Mouse (Mus musculus): ENCODE results near the gene Gm15319.
"Not testable (repeated sequence)": the region's sequence is repeated elsewhere in the genome, so short reads cannot be mapped to it uniquely, and the experiment has no call there.

Gene Gm15319

DNA sequence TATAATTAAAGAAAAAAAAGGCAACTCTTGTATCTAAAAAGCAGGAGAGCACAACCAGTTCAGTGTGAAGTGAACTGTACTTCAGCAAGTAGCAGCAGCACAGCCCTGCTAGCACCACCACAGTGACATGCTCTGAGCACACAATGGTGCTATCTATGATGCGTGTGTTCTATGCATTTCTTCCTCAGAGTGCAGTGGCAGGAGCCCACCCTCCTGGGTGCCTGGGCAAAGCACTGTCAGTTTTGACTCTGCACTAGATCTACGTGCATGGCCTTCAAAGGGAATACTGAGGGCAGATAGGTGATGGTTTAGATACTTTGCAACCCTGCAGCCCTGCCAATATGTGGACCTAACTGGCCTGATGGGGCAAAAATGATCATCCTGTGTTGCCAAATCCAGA, at the start of gene Gm15319:
Gene Gm15319, minus strand, starts transcription at position 101 of the 400 bp plus-strand sequence.
- not testable (repeated sequence) for DNase-seq (ENCODE audit: extremely low spot score, low spot score)

DNA sequence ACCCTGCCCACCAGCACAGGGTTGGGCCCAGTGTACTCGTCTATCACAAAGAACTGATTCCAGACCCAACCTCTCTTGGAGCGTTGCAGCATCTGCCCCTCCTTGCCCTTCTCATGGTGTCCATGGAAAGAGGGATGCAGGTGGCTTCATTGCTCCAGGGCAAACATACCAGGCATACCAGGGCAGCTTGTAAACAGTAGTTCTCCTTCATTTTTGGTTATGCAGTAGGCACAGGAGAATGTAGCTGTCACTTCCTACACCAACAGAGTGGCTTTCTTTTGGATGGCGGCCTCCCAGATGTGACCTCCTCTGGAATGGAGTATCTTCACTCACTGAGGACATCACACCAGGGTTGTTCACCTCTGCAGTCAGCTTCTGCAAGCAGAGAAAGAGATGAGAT, 47.3 kb upstream of the Gm15319 start:
- not testable (repeated sequence) for DNase-seq (ENCODE audit: extremely low spot score, low spot score)

DNA sequence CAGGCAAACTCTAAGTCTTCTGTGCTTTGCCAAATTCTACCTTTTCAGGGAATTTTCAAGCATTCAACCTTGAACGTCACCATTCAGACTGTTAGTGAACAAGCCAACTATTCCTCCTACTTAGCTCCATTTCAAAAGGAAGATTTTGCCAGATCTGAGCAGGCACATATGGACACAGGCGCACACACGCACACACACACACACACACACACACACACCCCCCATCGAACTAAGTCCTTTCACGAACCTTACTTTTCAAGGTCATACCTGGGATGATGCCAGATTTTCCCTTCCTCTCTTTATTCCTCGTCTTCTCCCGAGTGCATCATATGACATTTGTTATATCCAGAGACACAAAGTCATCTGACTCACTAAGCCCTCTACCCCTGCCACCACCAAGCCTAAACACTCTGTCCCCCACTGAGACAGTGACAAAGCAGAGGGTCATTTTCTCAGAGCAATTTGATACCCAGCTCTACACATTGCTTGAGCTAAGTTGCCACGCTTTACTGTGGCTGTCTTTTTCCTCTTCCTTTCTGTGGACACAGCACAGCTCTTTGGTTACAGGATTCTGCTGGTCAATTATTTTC, 45.5 kb upstream of the Gm15319 start:
- peak; percentile 10 for DNase-seq (ENCODE audit: extremely low spot score, low spot score)

DNA sequence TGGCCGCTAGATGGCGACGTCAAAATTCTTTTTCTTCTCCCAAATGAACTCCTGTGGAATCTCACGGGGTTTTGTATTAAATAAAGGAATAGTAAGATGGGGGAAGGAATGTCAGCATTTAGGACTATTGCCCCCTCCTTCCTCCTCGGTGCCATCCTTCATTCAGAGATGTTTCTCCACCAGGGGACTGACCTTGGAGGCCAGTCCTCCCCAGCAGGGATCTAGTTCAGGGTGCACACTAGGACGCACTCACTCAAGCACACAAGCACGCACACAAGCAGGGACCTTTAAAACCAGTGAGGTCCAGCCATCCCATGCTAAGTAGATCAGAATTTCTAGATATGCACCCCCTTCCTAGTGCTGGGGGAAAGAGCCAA, 26.3 kb upstream of the Gm15319 start:
- not testable (repeated sequence) for DNase-seq (ENCODE audit: extremely low spot score, low spot score)

DNA sequence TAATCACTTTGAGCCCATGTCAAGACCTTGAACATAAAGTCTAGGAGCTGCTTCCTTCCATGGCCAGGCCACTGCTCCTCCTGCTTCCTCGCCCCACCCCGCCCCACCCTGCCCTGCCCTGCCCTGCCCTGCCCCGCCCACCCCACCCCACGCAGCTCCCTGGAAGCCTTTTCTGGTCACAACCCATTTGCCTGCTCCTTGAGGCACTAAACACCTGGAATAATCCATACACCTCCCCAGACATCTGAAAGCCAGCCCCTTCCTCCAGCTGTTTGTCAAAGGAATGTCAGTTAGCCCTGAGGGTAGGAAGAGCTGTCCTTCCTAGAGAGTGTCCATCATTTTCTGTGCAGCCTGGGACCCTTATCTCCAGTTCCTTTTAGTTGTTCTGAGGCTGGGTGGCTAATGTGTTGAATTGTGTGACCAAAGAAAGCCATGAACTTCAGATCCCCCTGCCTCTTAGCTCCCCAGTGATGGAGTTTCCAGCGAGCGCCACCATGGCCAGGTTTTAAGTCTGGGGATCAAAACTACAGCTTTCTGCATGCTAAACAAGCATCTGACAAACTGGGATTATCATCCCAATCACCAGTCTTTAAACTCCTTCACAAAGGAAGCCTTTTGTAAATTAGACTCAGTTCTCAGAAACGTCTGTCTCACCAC, 25.8 kb upstream of the Gm15319 start:
- not testable (repeated sequence) for DNase-seq (ENCODE audit: extremely low spot score, low spot score)

DNA sequence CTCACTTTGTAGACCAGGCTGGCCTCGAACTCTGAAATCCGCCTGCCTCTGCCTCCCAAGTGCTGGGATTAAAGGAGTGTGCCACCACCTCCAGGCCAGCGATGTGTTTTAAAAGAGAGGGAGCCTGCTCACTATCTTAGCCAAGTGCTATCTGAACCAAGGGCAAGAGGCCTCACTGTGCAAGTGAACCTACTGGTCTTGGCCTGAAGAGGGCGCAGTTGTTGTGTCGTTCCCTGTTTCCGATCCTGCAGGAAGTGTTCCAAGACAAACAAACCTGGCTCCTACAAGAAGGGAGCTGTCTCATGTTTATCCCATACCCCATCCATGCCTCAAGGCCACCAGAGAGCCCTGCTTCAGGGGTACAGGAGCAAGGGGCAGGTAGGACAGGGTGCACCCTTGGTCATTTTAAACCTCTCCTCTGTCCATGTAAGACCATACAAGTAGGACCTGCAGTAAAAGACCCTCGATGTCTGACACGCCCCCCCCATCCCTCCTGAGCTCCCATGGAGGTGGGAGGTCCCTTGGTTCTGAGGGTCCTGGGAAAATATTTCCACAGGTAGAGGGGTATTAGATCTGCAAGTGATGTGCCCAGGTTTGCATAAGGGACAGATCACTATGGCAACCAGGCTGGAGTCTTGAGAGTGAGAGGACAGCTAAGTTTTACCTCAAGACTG, 24.2 kb upstream of the Gm15319 start:
- peak; percentile 3 for DNase-seq (ENCODE audit: extremely low spot score, low spot score)

DNA sequence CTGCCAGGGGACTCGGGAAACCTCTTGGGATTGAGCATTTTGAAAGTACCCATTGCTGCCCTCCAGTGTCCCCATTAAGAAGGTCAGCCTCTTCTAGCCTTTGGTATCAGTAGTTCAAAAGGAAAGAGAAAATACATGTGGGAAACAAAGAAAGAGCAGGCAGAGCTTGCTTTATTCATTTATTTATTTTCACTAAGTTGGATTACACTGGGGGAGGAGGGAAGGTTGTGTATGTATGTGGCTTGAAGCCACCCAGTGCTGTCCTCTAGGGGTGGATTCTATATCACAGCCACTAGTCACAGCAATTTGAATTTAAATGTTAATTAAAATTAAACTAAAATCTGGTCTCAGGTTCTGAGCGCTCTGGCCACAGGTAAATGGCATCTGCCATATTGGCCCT, 22.0 kb upstream of the Gm15319 start:
- not testable (repeated sequence) for DNase-seq (ENCODE audit: extremely low spot score, low spot score)

DNA sequence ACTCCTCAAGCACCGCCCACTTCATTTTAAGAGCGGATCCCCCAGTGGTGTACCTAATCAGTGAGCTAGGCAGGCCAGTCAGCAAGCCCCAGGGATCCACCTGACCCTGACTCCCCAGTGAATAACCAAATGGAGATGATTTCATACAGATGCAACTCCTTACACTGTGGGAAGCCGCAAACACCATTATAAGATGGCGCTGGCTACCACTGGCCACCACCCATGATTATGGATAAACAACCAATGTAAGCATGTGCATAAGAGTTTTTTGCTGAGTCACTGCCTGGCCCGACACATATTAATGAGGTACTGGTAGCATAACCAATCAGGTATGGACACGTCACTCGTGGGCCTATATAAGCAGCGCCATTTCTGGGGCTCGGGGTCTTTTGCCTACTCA, 21.1 kb upstream of the Gm15319 start:
- not testable (repeated sequence) for DNase-seq (ENCODE audit: extremely low spot score, low spot score)

DNA sequence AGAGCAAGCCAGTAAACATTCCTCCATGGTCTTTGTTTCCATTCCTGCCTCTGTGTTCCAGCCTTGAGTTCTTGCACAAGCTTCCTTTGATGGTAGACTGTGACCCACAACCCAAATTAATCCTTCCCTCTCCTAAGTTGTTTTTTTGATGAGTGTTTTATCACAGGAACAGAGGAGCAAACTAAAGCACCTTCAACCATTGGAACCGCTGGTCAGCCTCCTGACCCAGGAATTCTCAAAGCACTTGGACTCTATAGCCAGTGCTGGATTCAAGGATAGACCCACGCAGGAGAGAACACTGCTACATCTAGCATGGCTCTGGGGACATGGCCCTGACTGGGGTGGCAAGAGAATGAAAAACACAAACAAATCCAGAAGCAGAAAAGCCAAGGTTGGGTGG, 19.1 kb upstream of the Gm15319 start:
- DNase-seq (ENCODE audit: extremely low spot score, low spot score), result not testable (repeated sequence)

DNA sequence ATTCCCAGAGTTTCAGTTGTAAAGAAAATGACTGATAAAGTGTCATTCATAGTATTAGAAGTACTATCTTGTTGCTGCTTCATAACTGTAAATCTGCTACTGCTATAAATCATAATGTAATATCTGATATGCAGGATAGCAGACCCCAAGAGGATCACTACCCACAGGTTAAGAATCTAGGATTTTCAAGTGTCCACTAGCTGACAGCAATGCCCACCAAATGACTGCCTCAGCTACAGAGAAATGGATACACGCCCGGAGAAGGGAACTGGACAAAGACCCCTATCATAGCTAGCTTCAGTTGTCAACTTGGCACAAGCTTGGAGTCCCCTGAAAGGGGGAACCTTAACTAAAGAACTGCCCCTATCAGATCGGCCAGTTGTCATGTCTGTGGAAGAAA, 18.6 kb upstream of the Gm15319 start:
- DNase-seq (ENCODE audit: extremely low spot score, low spot score), result not testable (repeated sequence)

DNA sequence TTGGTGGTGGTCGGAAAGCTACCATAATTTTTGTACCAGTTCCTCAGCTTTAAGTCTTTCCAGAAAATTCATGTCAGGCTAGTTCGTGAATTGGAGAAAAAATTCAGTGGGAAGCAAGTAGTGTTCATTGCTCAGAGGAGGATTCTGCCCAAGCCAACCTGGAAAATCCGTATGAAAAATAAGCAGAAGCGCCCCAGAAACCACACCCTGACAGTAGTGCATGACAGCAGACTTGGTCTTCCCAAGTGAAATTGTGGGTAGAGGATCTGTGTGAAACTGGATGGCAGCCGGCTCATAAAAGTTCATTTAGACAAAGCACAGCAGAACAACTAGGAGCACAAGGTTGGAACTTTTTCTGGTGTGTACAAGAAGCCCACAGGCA, 18.2 kb upstream of the Gm15319 start:
- DNase-seq (ENCODE audit: extremely low spot score, low spot score), result not testable (repeated sequence)

DNA sequence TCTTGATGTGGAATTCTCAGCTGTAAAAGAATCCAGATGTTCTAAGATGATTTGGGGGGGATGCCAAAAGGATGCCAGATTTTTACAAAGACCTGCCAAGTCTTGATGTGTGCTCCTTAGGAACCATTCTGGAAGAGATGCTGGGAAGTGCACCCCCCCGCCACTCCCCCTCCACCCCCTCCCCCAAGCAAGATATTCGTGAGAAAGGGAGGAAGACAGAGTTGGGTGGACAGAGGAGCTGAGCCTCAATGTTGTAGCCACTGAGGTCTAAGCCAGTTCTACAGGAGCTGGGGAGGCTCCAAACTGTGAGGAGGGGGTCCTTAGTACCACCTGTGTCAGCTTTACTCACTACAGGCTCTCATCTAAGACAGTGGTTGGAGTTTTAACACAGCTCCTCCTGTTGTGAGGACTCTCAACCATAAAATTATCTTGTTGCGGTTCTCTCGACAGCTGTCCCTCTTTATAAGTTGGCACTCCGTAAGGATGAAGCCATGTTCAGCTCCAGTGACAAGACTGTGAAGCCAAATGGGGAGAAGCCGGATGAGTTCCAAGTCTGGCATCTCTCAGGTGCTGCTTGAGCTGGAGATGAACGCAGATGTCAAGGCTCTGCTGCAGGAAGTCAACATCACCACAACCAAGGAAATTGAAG, 17.7 kb upstream of the Gm15319 start:
- not testable (repeated sequence) for DNase-seq (ENCODE audit: extremely low spot score, low spot score)

DNA sequence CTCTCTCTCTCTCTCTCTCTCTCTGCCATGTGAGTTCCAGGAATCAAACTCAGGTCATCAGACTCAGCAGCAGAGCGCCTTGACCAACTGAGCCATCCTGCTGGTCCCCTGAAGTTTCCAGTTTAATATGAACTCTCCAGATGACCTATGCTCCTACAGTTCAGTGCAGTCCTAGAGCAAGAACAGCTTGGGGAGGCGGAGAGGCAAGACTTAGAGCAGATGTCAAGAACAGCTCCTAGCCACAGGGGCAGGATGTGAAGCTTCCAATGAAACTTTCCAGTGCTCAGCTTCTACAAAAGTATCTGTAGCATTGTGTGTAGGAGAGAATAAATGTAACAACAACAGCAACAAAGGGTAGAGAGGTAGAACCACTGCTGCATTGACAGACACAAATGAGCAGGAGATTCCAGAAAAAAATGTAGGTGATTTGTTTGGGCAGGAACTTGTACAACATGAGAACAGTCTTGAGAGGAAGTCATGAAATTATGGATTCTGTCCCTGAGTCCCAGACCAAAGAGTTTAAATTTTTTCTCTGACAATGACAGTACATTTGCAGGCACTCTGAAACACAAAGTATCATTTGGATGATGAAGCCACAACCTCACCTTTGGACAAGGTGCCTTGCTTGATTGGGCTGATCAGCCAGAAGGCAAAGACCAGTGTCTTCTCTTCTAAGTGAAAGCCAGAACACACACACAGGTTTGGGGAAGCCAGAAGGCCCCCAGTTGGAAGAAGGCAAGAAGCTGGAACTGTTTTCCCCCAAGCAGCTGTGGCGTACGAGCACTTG, 16.8 kb upstream of the Gm15319 start:
- DNase-seq (ENCODE audit: extremely low spot score, low spot score), result not testable (repeated sequence)

DNA sequence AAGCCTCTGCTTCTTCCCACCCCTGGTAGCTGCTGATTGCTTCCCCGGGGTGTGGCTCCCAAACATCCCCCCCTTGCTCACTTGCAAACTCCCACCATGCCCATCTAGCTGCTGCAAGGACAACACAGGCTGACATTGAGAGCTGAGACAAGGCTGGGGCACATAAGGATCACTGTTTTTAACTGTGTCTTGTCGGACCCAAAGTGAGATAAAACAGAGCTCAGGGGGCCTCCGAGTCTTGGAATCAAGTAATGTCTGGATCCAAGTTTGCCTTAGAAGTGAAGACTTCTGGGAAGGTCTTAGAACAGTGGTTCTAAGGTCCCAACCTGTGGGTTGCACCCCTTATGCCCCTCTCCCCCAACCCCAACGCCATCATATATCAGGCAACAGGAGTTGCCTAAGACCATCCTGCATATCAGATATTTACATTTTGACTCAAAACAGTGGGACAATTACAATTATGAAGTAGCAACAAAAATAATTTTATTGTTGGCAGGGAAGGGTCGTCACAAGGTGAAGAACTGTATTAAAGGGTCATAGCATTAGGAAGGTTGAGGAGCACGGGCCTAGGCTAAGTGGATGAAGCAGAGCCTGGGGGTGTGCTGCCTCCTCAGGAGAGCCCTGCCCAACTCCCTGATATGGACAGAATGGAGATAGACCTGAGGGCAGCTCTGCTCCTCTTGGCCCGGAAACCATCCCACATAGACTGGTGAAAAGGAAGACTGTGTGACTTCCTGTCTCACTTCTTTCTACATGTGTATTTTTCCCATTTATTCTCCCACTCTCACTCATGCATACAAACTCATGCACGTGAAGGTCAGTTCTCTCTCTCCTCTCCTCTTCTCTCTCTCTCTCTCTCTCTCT, 16.0 kb upstream of the Gm15319 start:
- not testable (repeated sequence) for DNase-seq (ENCODE audit: extremely low spot score, low spot score)

DNA sequence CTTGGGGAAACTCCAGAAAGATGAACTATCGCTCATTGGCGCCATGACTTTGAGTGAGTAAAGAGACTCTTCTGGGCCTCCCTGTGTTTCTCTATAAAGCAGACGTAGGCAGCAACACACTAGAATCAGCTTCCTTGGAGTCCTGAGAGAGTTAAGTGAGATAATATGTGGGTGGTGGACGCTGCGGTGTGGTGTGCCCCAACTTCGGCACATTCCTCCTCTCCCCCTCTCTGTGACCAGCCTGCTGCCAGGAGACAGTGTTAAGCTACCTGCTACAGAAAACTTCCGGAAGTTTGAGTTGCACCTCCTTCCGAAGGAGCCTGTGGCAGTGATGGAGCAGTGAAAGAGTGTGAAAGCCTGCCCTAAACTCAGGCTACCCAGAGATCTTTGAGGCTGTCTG, 15.3 kb upstream of the Gm15319 start:
- DNase-seq (ENCODE audit: extremely low spot score, low spot score), result not testable (repeated sequence)

DNA sequence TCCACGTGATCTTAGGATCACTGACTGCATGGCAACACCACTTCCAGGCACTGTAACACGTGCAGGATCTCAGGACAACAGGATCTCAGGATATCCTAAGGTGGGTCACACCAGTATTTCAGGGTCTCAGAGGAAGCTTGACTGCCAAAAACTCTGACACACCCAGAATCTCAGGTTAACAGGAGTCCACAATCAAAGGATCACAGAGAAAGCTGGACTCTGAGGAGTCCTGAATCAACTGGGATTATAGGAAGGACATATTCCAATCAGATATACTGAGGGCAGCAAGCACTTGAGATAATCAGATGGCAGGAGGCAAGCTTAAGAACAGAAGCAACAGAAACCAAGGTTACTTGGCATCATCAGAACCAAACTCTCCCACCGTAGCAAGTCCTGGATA, 12.7 kb upstream of the Gm15319 start:
- DNase-seq (ENCODE audit: extremely low spot score, low spot score), result not testable (repeated sequence)

DNA sequence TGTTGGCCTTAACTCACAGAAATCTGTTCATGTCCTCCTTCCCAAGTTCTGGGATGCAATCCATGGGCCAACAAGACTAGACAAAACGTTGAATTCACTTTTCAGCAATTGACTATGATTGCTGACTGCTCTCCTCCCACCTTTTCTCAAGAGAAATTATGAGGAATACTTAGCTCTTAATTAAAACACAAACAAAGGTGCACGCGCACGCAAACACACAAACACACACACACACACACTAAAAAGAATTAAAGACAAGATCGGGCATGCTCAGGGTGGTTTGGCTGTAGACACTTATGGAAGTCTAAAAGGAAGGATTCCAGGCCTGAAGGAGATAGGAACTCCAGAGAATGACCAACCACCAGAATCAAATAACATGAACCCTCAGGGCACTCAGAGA, 6.6 kb downstream of the Gm15319 start:
- DNase-seq (ENCODE audit: extremely low spot score, low spot score), result not testable (repeated sequence)

DNA sequence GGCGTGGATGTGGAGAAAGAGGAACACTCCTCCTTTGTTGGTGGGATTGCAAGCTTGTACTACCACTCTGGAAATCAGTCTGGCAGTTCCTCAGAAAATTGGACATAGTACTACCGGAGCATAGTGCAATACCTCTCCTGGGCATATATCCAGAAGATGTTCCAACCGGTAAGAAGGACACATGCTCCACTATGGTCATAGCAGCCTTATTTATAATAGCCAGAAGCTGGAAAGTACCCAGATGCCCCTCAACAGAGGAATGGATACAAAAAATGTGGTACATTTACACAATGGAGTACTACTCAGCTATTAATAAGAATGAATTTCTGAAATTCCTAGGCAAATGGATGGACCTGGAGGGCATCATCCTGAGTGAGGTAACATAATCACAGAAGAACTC, 9.4 kb downstream of the Gm15319 start:
- DNase-seq (ENCODE audit: extremely low spot score, low spot score), result not testable (repeated sequence)

DNA sequence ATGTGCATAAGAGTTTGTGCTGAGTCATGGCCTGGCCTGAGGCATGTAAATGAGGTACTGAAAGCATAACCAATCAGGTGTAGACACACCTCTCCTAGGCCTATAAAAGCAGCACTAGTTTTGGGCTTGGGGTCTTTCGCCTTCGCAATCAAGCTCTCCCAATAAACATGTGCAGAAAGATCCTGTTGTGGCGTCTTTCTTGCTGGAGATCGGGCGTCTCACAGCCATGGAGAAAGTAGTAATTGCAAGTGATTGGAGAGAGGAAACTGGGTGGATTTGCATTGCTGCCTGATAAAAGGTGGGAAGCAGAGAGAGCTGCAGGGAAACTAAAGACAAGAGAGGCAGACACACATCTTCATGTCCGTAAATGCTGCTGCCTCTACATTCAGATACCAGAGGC, 60.3 kb downstream of the Gm15319 start:
- not testable (repeated sequence) for DNase-seq (ENCODE audit: extremely low spot score, low spot score)

DNA sequence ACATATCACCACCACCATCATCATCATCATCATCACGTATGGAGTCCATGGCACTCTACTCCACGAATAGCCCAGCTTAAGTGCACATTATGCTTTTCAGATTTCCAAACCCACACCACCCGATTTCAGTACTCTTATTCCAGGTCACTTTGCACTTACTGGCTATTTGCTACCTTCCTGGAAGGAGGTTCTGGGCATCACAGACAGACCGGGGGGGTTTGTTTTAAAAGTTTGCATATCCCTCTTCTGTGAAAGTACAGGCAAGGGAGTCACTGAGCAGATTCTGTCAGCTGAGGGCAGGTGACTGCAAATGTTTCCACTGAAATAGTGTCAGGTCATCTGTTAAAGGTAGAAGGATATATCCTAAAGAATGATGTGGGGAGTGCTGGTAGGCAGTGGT, 63.0 kb downstream of the Gm15319 start:
- not testable (repeated sequence) for DNase-seq (ENCODE audit: extremely low spot score, low spot score)

Measured in neural tube, embryonic 10.5 days (tissue).